Mouse (Mus musculus) spleen, adult 2 months (tissue): ENCODE data around the gene Tbl1xr1.
A peak's percentile ranks its signal among the peaks of the same experiment; 100 is the strongest.

Experiments used
- CTCF ChIP-seq: fragments of 200-500 bp; IDR thresholded peaks from 2 replicates; pipeline ENCODE4 v1.5.1; 2011; ENCODE audit warnings: mild to moderate bottlenecking, inconsistent platforms; ENCODE audit not compliant: insufficient read depth, insufficient read length, insufficient replicate concordance; ENCODE audit errors: extremely low read depth
- POLR2A ChIP-seq: fragments of 200-500 bp; IDR thresholded peaks from 2 replicates; pipeline ENCODE4 v1.6.1; 2011; ENCODE audit warnings: low read depth, low read length, inconsistent platforms

GRCm38 (mm10) chr3:22142846-22143641, 66.6 kb downstream of the Tbl1xr1 start:
- TF ChIP-seq CTCF (peak; percentile 55; the same call in 1 of the 2 replicates), POLR2A (no peak)
